Mouse (Mus musculus) T-helper 17 cell (primary cell): ENCODE data around the gene Abi3bp.

Experiments used
- in situ Hi-C, 2 experiments: fragments of 300-600 bp; cut with MboI, MseI; formaldehyde crosslinking; loops; 1 replicate in 1 of 2; 2 replicates in 1 of 2; pipeline ENCODE4 v1.15.1; 2025; ENCODE audit warnings: high pct_unique_total_duplicates in 2 of 2

Abi3bp gene

GRCm38 (mm10) chr16:56502134-56502533 lies 24.5 kb downstream of the Abi3bp start:
- in situ Hi-C loops: no loop called here

GRCm38 (mm10) chr16:56503941-56504340 lies 26.3 kb downstream of the Abi3bp start:
- in situ Hi-C loops: no loop called here

GRCm38 (mm10) chr16:56518024-56518423 lies 40.3 kb downstream of the Abi3bp start:
- in situ Hi-C loops: no loop called here

- in situ Hi-C loops: no loop called here
These were observed 46.7 kb downstream of the Abi3bp start for GRCm38 (mm10) chr16:56524359-56524758.

GRCm38 (mm10) chr16:56526482-56526881 lies 48.8 kb downstream of the Abi3bp start:
- in situ Hi-C loops: no loop called here

GRCm38 (mm10) chr16:56528079-56528688 lies 50.5 kb downstream of the Abi3bp start:
- in situ Hi-C loops: no loop called here

GRCm38 (mm10) chr16:56579536-56579935 lies 101.9 kb downstream of the Abi3bp start:
- in situ Hi-C loops: no loop called here

- in situ Hi-C loops: no loop called here
These were observed 115.9 kb downstream of the Abi3bp start for GRCm38 (mm10) chr16:56593581-56593980.

GRCm38 (mm10) chr16:56594866-56595265 lies 117.2 kb downstream of the Abi3bp start:
- in situ Hi-C loops: no loop called here

GRCm38 (mm10) chr16:56598427-56598826 lies 120.7 kb downstream of the Abi3bp start:
- in situ Hi-C loops: no loop called here

- in situ Hi-C loops: loop anchor here in 1 of 2 experiments (10.0 kb wide), 1 partner anchor 1098 kb away; no protein-coding TSS in a partner anchor
These were observed 124.7 kb downstream of the Abi3bp start for GRCm38 (mm10) chr16:56602394-56602793.

GRCm38 (mm10) chr16:56610572-56610971 lies 132.9 kb downstream of the Abi3bp start:
- in situ Hi-C loops: no loop called here

- in situ Hi-C loops: no loop called here
These were observed 133.6 kb downstream of the Abi3bp start for GRCm38 (mm10) chr16:56611096-56611867.

GRCm38 (mm10) chr16:56638544-56638943 lies 160.9 kb downstream of the Abi3bp start:
- in situ Hi-C loops: no loop called here

GRCm38 (mm10) chr16:56645251-56645650 lies 167.6 kb downstream of the Abi3bp start:
- in situ Hi-C loops: no loop called here

- in situ Hi-C loops: no loop called here
These were observed 168.9 kb downstream of the Abi3bp start for GRCm38 (mm10) chr16:56646382-56647172.

GRCm38 (mm10) chr16:56655193-56655910 lies 177.7 kb downstream of the Abi3bp start:
- in situ Hi-C loops: no loop called here

GRCm38 (mm10) chr16:56658866-56659265 lies 181.2 kb downstream of the Abi3bp start:
- in situ Hi-C loops: no loop called here

GRCm38 (mm10) chr16:56669520-56669919 lies 191.8 kb downstream of the Abi3bp start:
- in situ Hi-C loops: loop anchor here in 1 of 2 experiments (10.0 kb wide), 1 partner anchor 1265 kb away; no protein-coding TSS in a partner anchor

GRCm38 (mm10) chr16:56670941-56671340 lies 193.3 kb downstream of the Abi3bp start:
- in situ Hi-C loops: loop anchor here in 1 of 2 experiments (5.0 kb wide), 1 partner anchor 1556 kb away; no protein-coding TSS in a partner anchor

- in situ Hi-C loops: loop anchor here in 1 of 2 experiments (5.0 kb wide), 1 partner anchor 1554 kb away; no protein-coding TSS in a partner anchor
These were observed 195.7 kb downstream of the Abi3bp start for GRCm38 (mm10) chr16:56673420-56673819.
